Mouse (Mus musculus) embryonic facial prominence, embryonic 15.5 days (tissue): ENCODE data around the gene Igsf9b. TPM values are rescaled to one million over a fixed set of nuclear protein-coding genes. Genes with fewer than 3 reads are reported as not detected.

Experiments used
- ATAC-seq: fragments of 200-750 bp; cut with Nextera tagmentation; 2 replicates; pipeline ENCODE4 v1.8.0; 2017; ENCODE audit warnings: low read depth, moderate TSS enrichment; ENCODE audit not compliant: insufficient number of reproducible peaks, low FRiP score, low TSS enrichment
- H3K27ac ChIP-seq: fragments of 300-500 bp; sonication (generic); replicated peaks from 2 replicates; pipeline ENCODE4 v1.5.1; 2015; ENCODE audit warnings: mild to moderate bottlenecking, inconsistent platforms
- H3K27me3 ChIP-seq: fragments of 300-500 bp; sonication (generic); 2 replicates; pipeline ENCODE4 v1.6.1; 2015; ENCODE audit warnings: inconsistent platforms
- H3K36me3 ChIP-seq: fragments of 300-500 bp; sonication (generic); 2 replicates; pipeline ENCODE4 v1.6.1; 2015; ENCODE audit warnings: mild to moderate bottlenecking, inconsistent platforms
- H3K4me1 ChIP-seq: fragments of 300-500 bp; sonication (generic); 2 replicates; pipeline ENCODE4 v1.6.1; 2015; ENCODE audit warnings: inconsistent platforms
- H3K4me2 ChIP-seq: fragments of 300-500 bp; sonication (generic); replicated peaks from 2 replicates; pipeline ENCODE4 v1.6.1; 2015; ENCODE audit warnings: mild to moderate bottlenecking, inconsistent platforms
- H3K4me3 ChIP-seq: fragments of 300-500 bp; sonication (generic); replicated peaks from 2 replicates; pipeline ENCODE4 v1.5.1; 2015; ENCODE audit warnings: mild to moderate bottlenecking, inconsistent platforms
- H3K9ac ChIP-seq: fragments of 300-500 bp; sonication (generic); 2 replicates; pipeline ENCODE4 v1.6.1; 2015; ENCODE audit warnings: inconsistent platforms
- H3K9me3 ChIP-seq: fragments of 300-500 bp; sonication (generic); replicated peaks from 2 replicates; pipeline ENCODE4 v1.6.1; 2016; ENCODE audit warnings: inconsistent platforms
- WGBS: fragments of 180-500 bp; shearing (Covaris S2); methylation state at CpG from one replicate; pipeline ENCODE4 v1.1.7; 2015; 5-methylcytosine and 5-hydroxymethylcytosine counted together
- polyA plus RNA-seq: library from polyadenylated mRNA; unstranded; fragments of >200 nt; fragmentation: Nextera tagmentation; extraction: Ambion mirVana; gene quantifications from 2 replicates; pipeline ENCODE4 v1.2.1, GENCODE M21; 2015

The Igsf9b gene
- polyA plus RNA-seq, 1 experiment from 2014 or later: 2.6 TPM

GRCm38 (mm10) chr9:27294380-27294779 lies 4.6 kb upstream of the Igsf9b start:
- Histone ChIP-seq H3K27me3 (peaks cover 8% of the 10 kb centered on the region), H3K9me3 (no peaks in the 10 kb centered on the region), H3K4me3 (no peak overlapping the region), H3K36me3 (no peaks in the 10 kb centered on the region), H3K4me2 (no peak overlapping the region), H3K9ac (no peak overlapping the region), H3K4me1 (peaks cover 15% of the 10 kb centered on the region), H3K27ac (no peak overlapping the region)
- no peak for ATAC-seq
- WGBS: 71% methylated on average over 4 of the region's 4 CpGs

- under 1% methylated on average over 68 of the region's 68 CpGs for WGBS
- ATAC-seq: no peak; the same call in 1 of the 2 replicates
- Histone ChIP-seq H3K36me3 (no peaks in the 10 kb centered on the region), H3K4me2 (peak overlapping the region; percentile 90), H3K9me3 (no peaks in the 10 kb centered on the region), H3K9ac (no peak overlapping the region), H3K4me1 (peaks cover 22% of the 10 kb centered on the region), H3K4me3 (peak overlapping the region; percentile 66), H3K27me3 (peaks cover 34% of the 10 kb centered on the region), H3K27ac (no peak overlapping the region)
These were observed 533 bp downstream of the Igsf9b start for GRCm38 (mm10) chr9:27299286-27300187.

DNA sequence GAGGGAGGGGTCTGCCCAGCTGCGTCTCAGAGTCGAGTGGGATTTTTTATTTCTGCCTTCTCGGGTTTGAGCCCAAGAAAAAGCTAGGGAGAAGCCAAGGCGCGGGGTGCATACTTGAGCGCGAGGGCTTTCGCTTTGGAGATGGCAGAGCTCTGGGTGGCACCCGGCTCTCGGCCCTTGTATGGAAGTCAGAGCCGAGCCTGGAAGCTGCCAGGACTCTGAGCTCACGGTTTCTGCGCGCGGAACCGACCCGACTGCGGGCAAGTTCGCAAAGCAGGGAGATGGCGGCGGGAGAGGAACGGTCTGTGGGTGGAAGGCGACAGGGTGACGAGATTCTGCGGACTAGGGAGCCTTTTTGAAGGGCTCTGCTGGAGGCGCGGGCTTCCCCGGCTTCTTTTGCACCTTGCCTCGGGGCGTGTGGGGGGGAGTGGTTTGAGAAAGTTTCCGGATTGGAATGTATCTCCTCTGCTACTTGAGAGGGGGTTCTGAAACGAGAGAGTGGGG lies 1.2 kb downstream of the Igsf9b start:
- H3K27ac ChIP-seq: no peak overlapping the region
- no peak overlapping the region for H3K9ac ChIP-seq
- H3K27me3 ChIP-seq: peaks cover 34% of the 10 kb centered on the region
- peak overlapping the region; percentile 90 for H3K4me2 ChIP-seq
- H3K4me1 ChIP-seq: peaks cover 22% of the 10 kb centered on the region
- no peak for ATAC-seq
- no peaks in the 10 kb centered on the region for H3K36me3 ChIP-seq
- H3K9me3 ChIP-seq: no peaks in the 10 kb centered on the region
- under 1% methylated on average over 32 of the region's 32 CpGs for WGBS
- H3K4me3 ChIP-seq: peak overlapping the region; percentile 66

GRCm38 (mm10) chr9:27300698-27301097 lies 1.7 kb downstream of the Igsf9b start:
- Histone ChIP-seq H3K4me3 (peak overlapping the region; percentile 66), H3K9me3 (no peaks in the 10 kb centered on the region), H3K9ac (no peak overlapping the region), H3K27ac (no peak overlapping the region), H3K4me1 (peaks cover 22% of the 10 kb centered on the region), H3K4me2 (peak overlapping the region; percentile 90), H3K36me3 (no peaks in the 10 kb centered on the region), H3K27me3 (peaks cover 34% of the 10 kb centered on the region)
- no peak for ATAC-seq
- WGBS: 10% methylated on average over 4 of the region's 4 CpGs

- peaks cover 22% of the 10 kb centered on the region for H3K4me1 ChIP-seq
These were observed 2.5 kb downstream of the Igsf9b start for GRCm38 (mm10) chr9:27301486-27301885.

DNA sequence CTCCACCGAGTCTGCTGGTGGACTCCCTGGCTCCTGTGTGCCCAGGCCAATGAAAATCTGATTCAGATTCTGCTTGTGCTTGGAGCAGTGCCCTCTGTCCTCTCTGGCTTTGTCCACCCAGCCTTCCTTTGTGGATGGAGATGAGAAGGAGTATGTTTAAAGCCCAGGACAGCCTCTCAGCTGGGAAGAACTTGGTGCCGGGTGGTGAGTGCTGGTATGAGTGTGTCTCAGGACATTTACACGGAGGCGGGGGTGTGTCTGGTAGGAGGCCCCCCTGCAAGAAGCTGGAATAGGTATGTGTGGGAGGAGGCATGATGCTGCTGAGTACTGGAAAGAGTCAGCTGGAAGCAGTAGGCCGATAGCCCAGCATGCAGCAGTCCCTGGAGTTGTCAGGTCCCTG lies 3.3 kb downstream of the Igsf9b start:
- peaks cover 22% of the 10 kb centered on the region for H3K4me1 ChIP-seq

More at GRCm38 (mm10) chr9:27301486-27301885, 2.5 kb downstream of the Igsf9b start:
- ATAC-seq: no peak
- H3K36me3 ChIP-seq: no peaks in the 10 kb centered on the region
- no peak overlapping the region for H3K4me2 ChIP-seq
- H3K4me3 ChIP-seq: no peak overlapping the region
- H3K9me3 ChIP-seq: no peaks in the 10 kb centered on the region
- H3K27me3 ChIP-seq: peaks cover 34% of the 10 kb centered on the region
- 40% methylated on average over 5 of the region's 5 CpGs for WGBS
- H3K9ac ChIP-seq: no peak overlapping the region
- no peak overlapping the region for H3K27ac ChIP-seq

DNA sequence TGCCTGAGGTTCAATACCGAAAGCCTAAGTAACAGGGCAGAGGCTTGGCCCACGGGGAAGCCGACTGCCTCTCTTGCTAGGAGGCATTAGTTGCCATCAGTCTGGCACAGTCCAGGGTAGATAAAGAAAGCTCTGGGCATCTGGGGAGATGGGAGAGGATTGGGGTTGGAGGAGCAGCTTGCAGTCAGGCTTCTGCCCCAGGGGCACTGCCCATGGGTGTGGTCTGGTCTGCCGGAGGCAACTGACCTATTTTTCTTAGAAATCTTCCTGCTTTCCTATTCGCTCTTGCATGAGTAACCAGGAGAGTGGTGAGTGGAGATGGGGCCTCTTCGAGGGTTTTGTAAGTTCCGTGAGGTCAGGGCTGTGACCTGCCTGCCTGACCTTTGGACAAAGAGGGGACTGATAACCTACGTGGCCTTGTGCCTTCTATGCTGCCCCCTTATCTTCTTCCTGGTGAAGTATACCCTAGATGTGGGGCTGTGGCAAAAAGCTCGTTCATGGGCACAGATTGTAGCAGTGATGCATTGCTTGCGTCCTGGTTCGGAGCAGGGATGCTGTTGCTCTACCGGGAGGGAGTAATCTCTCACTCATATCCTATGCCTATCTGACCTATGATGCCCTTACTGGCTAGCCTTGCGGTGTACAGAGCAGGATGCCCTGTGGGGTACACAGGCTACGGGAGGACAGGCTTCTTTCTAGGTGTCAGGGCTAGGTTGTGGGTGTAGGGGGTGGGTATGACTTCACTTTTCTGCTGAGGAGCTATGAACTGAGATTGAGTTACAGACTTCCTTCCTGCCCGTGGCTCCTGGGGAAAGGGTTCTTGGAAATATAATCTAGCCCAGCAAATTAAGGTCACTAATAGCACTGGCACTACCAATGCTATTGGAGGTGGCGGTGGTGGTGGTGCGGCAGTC lies 4.8 kb downstream of the Igsf9b start:
- Histone ChIP-seq H3K4me3 (no peak overlapping the region), H3K27me3 (peaks cover 30% of the 10 kb centered on the region), H3K4me1 (peaks cover 15% of the 10 kb centered on the region), H3K27ac (no peak overlapping the region), H3K4me2 (no peak overlapping the region), H3K9ac (no peak overlapping the region), H3K36me3 (no peaks in the 10 kb centered on the region), H3K9me3 (no peaks in the 10 kb centered on the region)
- WGBS: 40% methylated on average over 17 of the region's 17 CpGs
- ATAC-seq: no peak

More for the DNA sequence above, 3.3 kb downstream of the Igsf9b start:
- H3K9ac ChIP-seq: no peak overlapping the region
- 45% methylated on average over 5 of the region's 5 CpGs for WGBS
- no peak overlapping the region for H3K4me3 ChIP-seq
- no peaks in the 10 kb centered on the region for H3K36me3 ChIP-seq
- H3K27ac ChIP-seq: no peak overlapping the region
- no peak overlapping the region for H3K4me2 ChIP-seq
- H3K27me3 ChIP-seq: peaks cover 34% of the 10 kb centered on the region
- no peak for ATAC-seq
- no peaks in the 10 kb centered on the region for H3K9me3 ChIP-seq

DNA sequence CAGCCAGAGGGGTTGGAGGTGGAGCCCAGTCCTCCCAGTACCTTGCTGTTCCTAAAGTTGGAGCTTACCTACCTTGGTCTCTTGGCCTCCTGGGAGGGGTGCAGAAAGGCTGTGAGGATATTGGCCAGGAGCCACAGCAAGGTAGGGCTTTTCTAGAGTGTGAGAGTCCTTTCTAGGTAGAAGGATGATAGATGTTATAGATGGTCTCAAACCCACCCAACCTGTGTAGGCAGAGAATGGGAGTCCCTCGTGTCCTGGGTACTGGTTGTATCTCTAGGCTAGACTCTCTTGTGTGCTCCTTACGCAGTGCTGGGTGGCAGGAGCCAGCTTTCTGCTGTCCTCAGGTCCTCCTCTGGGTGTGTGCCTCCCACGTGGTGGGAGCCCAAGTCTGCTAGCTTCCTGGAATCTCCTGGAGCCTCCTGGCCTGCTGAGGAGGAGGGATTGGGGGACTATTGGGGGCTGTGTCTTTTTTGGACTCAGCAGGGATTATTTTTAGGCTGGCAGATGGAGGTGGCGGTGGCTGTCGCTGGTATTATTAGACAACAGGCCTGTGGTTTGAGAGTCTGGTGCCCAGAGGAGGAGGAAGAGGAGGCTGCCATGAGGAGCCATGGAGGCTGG lies 5.6 kb downstream of the Igsf9b start:
- H3K27me3 ChIP-seq: peaks cover 24% of the 10 kb centered on the region
- H3K36me3 ChIP-seq: no peaks in the 10 kb centered on the region
- peaks cover 12% of the 10 kb centered on the region for H3K4me1 ChIP-seq
- no peak overlapping the region for H3K9ac ChIP-seq
- no peak overlapping the region for H3K4me3 ChIP-seq
- ATAC-seq: no peak
- WGBS: 55% methylated on average over 5 of the region's 5 CpGs
- no peak overlapping the region for H3K27ac ChIP-seq
- no peaks in the 10 kb centered on the region for H3K9me3 ChIP-seq
- no peak overlapping the region for H3K4me2 ChIP-seq

DNA sequence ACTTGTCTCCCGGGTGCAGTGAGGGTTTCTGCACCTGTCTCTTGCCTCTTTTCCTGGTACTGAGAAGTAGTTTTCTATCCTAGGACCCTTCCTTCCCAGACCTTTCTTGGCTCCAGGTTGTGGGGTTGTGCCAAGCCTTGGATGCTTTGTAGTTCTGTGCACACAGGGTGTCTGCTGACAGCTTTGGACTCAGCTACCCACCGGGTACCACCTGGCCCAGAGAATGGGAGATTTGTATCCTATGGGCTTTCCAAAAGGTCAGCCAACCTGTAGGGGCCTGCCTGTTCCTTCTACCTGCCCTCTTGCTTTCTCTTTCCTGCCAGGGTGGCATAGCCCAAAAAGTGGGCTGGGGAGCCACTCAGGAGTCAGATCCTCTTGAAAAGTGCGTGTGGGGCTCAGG lies 6.5 kb downstream of the Igsf9b start:
- H3K4me1 ChIP-seq: peaks cover 3% of the 10 kb centered on the region
- H3K36me3 ChIP-seq: no peaks in the 10 kb centered on the region
- H3K9me3 ChIP-seq: no peaks in the 10 kb centered on the region
- H3K4me3 ChIP-seq: no peak overlapping the region
- H3K4me2 ChIP-seq: no peak overlapping the region
- peaks cover 15% of the 10 kb centered on the region for H3K27me3 ChIP-seq
- WGBS: 70% methylated on average over 3 of the region's 3 CpGs
- no peak overlapping the region for H3K9ac ChIP-seq
- H3K27ac ChIP-seq: no peak overlapping the region
- no peak for ATAC-seq

- Histone ChIP-seq H3K36me3 (no peaks in the 10 kb centered on the region), H3K27ac (no peak overlapping the region), H3K9ac (no peak overlapping the region), H3K27me3 (peaks cover 4% of the 10 kb centered on the region), H3K4me1 (no peaks in the 10 kb centered on the region), H3K4me2 (no peak overlapping the region), H3K4me3 (no peak overlapping the region), H3K9me3 (no peaks in the 10 kb centered on the region)
- WGBS: 34% methylated on average over 4 of the region's 4 CpGs
- no peak for ATAC-seq
These were observed 7.6 kb downstream of the Igsf9b start for GRCm38 (mm10) chr9:27306642-27307041.

DNA sequence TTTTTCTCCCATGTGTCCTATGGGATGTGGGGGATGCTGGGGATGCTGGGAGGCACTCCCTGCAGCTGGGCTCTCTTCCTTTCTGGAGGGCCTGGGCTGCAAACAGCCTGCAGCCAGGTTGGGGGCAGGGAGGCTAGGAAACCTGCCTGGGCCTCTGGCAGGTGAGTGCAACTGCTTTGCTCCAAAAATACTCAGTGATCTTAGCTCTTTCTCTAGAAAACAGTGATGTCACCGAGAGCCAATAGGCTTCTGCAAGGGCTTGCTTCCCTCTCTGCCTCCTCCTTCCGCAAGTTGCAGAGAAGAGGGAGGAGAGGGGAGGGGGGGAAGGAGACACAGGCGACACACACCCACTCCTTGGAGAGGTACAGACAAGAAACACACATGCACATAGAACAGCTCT lies 8.3 kb downstream of the Igsf9b start:
- Histone ChIP-seq H3K27me3 (peaks cover 2% of the 10 kb centered on the region; the same call in 1 of the 2 replicates), H3K4me1 (no peaks in the 10 kb centered on the region), H3K9me3 (no peaks in the 10 kb centered on the region), H3K27ac (no peak overlapping the region), H3K36me3 (no peaks in the 10 kb centered on the region), H3K9ac (no peak overlapping the region), H3K4me2 (no peak overlapping the region), H3K4me3 (no peak overlapping the region)
- WGBS: 11% methylated on average over 3 of the region's 3 CpGs
- ATAC-seq: no peak
